Mouse (Mus musculus): ENCODE measurements at regions not wholly inside any gene's neighbourhood (a gene's known extent, or its start where the extent isn't known, plus 50 kb on each side); places are given as distances from the start of the nearest gene placed in this dataset.

DNA sequence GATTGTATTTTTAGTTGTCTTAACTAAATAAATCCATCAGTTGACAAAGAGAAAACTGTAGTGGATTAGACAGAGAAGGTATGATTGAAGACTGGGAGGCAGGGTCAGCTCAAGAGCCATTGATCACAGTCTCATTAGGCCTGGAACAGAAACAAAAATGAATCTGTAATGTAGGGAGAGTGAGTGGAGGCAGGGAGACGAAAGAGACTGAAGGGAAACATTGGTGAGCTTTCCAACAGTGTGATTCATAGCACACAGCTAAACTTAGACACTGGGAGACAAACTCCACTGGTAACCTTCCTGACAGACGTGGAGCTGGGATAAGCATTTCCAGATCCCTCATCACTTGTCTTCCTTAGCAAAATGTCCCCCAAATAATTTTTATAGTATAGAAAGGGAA lies 372.1 kb upstream of the Fam92a start:
- H3K4me2 ChIP-seq, result no peak overlapping the region
- no peak overlapping the region for H3K9ac ChIP-seq (ENCODE audit: low read depth, low read length)
- ATAC-seq (replicated peaks; ENCODE audit: insufficient number of reproducible peaks, low FRiP score, low TSS enrichment), result no peak
- no peaks in the 10 kb centered on the region for H3K27me3 ChIP-seq (ENCODE audit: control insufficient read depth, insufficient read depth, low read length)
- H3K4me3 ChIP-seq (ENCODE audit: low read depth, low read length), result no peak overlapping the region
- H3K9me3 ChIP-seq (replicated peaks; ENCODE audit: control insufficient read depth, low read length), result no peaks in the 10 kb centered on the region
- H3K27ac ChIP-seq (ENCODE audit: low read depth, low read length), result no peak overlapping the region
- H3K4me1 ChIP-seq (ENCODE audit: control insufficient read depth, insufficient read depth, low read length), result no peaks in the 10 kb centered on the region
- no peaks in the 10 kb centered on the region for H3K36me3 ChIP-seq (ENCODE audit: control insufficient read depth, insufficient read depth, low read length)
- WGBS (ENCODE audit: insufficient replicate concordance), result 36% methylated on average over 2 of the region's 2 CpGs

- Histone ChIP-seq H3K27ac (ENCODE audit: low read depth, low read length) (no peak overlapping the region), H3K27me3 (ENCODE audit: control insufficient read depth, insufficient read depth, low read length) (no peaks in the 10 kb centered on the region), H3K4me1 (ENCODE audit: control insufficient read depth, insufficient read depth, low read length) (no peaks in the 10 kb centered on the region), H3K4me2 (no peak overlapping the region), H3K4me3 (ENCODE audit: low read depth, low read length) (no peak overlapping the region), H3K36me3 (ENCODE audit: control insufficient read depth, insufficient read depth, low read length) (no peaks in the 10 kb centered on the region), H3K9me3 (replicated peaks; ENCODE audit: control insufficient read depth, low read length) (no peaks in the 10 kb centered on the region), H3K9ac (ENCODE audit: low read depth, low read length) (no peak overlapping the region)
- WGBS (ENCODE audit: insufficient replicate concordance), result 87% methylated on average over 1 of the region's 1 CpGs
- no peak for ATAC-seq (replicated peaks; ENCODE audit: insufficient number of reproducible peaks, low FRiP score, low TSS enrichment)
Measured at GRCm38 (mm10) chr4:12541508-12541907, 369.7 kb upstream of the Fam92a start.

GRCm38 (mm10) chr4:12539184-12539791 lies 367.5 kb upstream of the Fam92a start:
- ATAC-seq (replicated peaks; ENCODE audit: insufficient number of reproducible peaks, low FRiP score, low TSS enrichment), result no peak
- no peak overlapping the region for H3K9ac ChIP-seq (ENCODE audit: low read depth, low read length)
- no peaks in the 10 kb centered on the region for H3K27me3 ChIP-seq (ENCODE audit: control insufficient read depth, insufficient read depth, low read length)
- no peaks in the 10 kb centered on the region for H3K36me3 ChIP-seq (ENCODE audit: control insufficient read depth, insufficient read depth, low read length)
- no peaks in the 10 kb centered on the region for H3K4me1 ChIP-seq (ENCODE audit: control insufficient read depth, insufficient read depth, low read length)
- peak overlapping the region; percentile 46; the same call in 1 of the 2 replicates for H3K4me2 ChIP-seq
- 40% methylated on average over 4 of the region's 4 CpGs for whole genome bisulfite sequencing (ENCODE audit: insufficient replicate concordance)
- no peak overlapping the region for H3K4me3 ChIP-seq (ENCODE audit: low read depth, low read length)
- no peak overlapping the region for H3K27ac ChIP-seq (ENCODE audit: low read depth, low read length)
- H3K9me3 ChIP-seq (replicated peaks; ENCODE audit: control insufficient read depth, low read length), result no peaks in the 10 kb centered on the region

GRCm38 (mm10) chr4:12538694-12539121 lies 366.9 kb upstream of the Fam92a start:
- Histone ChIP-seq H3K4me3 (ENCODE audit: low read depth, low read length) (no peak overlapping the region), H3K9me3 (replicated peaks; ENCODE audit: control insufficient read depth, low read length) (no peaks in the 10 kb centered on the region), H3K27ac (ENCODE audit: low read depth, low read length) (no peak overlapping the region), H3K4me2 (peak overlapping the region; percentile 46), H3K27me3 (ENCODE audit: control insufficient read depth, insufficient read depth, low read length) (no peaks in the 10 kb centered on the region), H3K4me1 (ENCODE audit: control insufficient read depth, insufficient read depth, low read length) (no peaks in the 10 kb centered on the region), H3K36me3 (ENCODE audit: control insufficient read depth, insufficient read depth, low read length) (no peaks in the 10 kb centered on the region), H3K9ac (ENCODE audit: low read depth, low read length) (no peak overlapping the region)
- no peak for ATAC-seq (replicated peaks; ENCODE audit: insufficient number of reproducible peaks, low FRiP score, low TSS enrichment)
- 17% methylated on average over 4 of the region's 4 CpGs for WGBS (ENCODE audit: insufficient replicate concordance)

GRCm38 (mm10) chr4:12538043-12538442 lies 366.2 kb upstream of the Fam92a start:
- Histone ChIP-seq H3K9me3 (replicated peaks; ENCODE audit: control insufficient read depth, low read length) (no peaks in the 10 kb centered on the region), H3K4me3 (ENCODE audit: low read depth, low read length) (no peak overlapping the region), H3K4me2 (no peak overlapping the region), H3K4me1 (ENCODE audit: control insufficient read depth, insufficient read depth, low read length) (no peaks in the 10 kb centered on the region), H3K27me3 (ENCODE audit: control insufficient read depth, insufficient read depth, low read length) (no peaks in the 10 kb centered on the region), H3K36me3 (ENCODE audit: control insufficient read depth, insufficient read depth, low read length) (no peaks in the 10 kb centered on the region), H3K9ac (ENCODE audit: low read depth, low read length) (no peak overlapping the region), H3K27ac (ENCODE audit: low read depth, low read length) (no peak overlapping the region)
- 70% methylated on average over 5 of the region's 5 CpGs for whole genome bisulfite sequencing (ENCODE audit: insufficient replicate concordance)
- no peak for ATAC-seq (replicated peaks; ENCODE audit: insufficient number of reproducible peaks, low FRiP score, low TSS enrichment)

- H3K4me1 ChIP-seq (ENCODE audit: control insufficient read depth, insufficient read depth, low read length), result no peaks in the 10 kb centered on the region
- no peak overlapping the region for H3K27ac ChIP-seq (ENCODE audit: low read depth, low read length)
- no peaks in the 10 kb centered on the region for H3K36me3 ChIP-seq (ENCODE audit: control insufficient read depth, insufficient read depth, low read length)
- ATAC-seq (replicated peaks; ENCODE audit: insufficient number of reproducible peaks, low FRiP score, low TSS enrichment), result no peak
- WGBS (ENCODE audit: insufficient replicate concordance), result 52% methylated on average over 2 of the region's 2 CpGs
- no peak overlapping the region for H3K9ac ChIP-seq (ENCODE audit: low read depth, low read length)
- H3K4me2 ChIP-seq, result no peak overlapping the region
- H3K27me3 ChIP-seq (ENCODE audit: control insufficient read depth, insufficient read depth, low read length), result no peaks in the 10 kb centered on the region
- H3K9me3 ChIP-seq (replicated peaks; ENCODE audit: control insufficient read depth, low read length), result no peaks in the 10 kb centered on the region
- no peak overlapping the region for H3K4me3 ChIP-seq (ENCODE audit: low read depth, low read length)
Measured at GRCm38 (mm10) chr4:12534151-12534550, 362.3 kb upstream of the Fam92a start.

- no peak overlapping the region for H3K4me3 ChIP-seq (ENCODE audit: low read depth, low read length)
- no peak overlapping the region for H3K9ac ChIP-seq (ENCODE audit: low read depth, low read length)
- H3K27ac ChIP-seq (ENCODE audit: low read depth, low read length), result no peak overlapping the region
- no peaks in the 10 kb centered on the region for H3K4me1 ChIP-seq (ENCODE audit: control insufficient read depth, insufficient read depth, low read length)
- H3K36me3 ChIP-seq (ENCODE audit: control insufficient read depth, insufficient read depth, low read length), result no peaks in the 10 kb centered on the region
- no peaks in the 10 kb centered on the region for H3K9me3 ChIP-seq (replicated peaks; ENCODE audit: control insufficient read depth, low read length)
- H3K4me2 ChIP-seq, result no peak overlapping the region
- ATAC-seq (replicated peaks; ENCODE audit: insufficient number of reproducible peaks, low FRiP score, low TSS enrichment), result no peak
- WGBS (ENCODE audit: insufficient replicate concordance), result 60% methylated on average over 4 of the region's 4 CpGs
- no peaks in the 10 kb centered on the region for H3K27me3 ChIP-seq (ENCODE audit: control insufficient read depth, insufficient read depth, low read length)
Measured at GRCm38 (mm10) chr4:12532961-12533360, 361.1 kb upstream of the Fam92a start.

GRCm38 (mm10) chr4:12522358-12522757 lies 350.5 kb upstream of the Fam92a start:
- H3K9ac ChIP-seq (ENCODE audit: low read depth, low read length), result no peak overlapping the region
- ATAC-seq (replicated peaks; ENCODE audit: insufficient number of reproducible peaks, low FRiP score, low TSS enrichment), result no peak
- 55% methylated on average over 7 of the region's 7 CpGs for WGBS (ENCODE audit: insufficient replicate concordance)

DNA sequence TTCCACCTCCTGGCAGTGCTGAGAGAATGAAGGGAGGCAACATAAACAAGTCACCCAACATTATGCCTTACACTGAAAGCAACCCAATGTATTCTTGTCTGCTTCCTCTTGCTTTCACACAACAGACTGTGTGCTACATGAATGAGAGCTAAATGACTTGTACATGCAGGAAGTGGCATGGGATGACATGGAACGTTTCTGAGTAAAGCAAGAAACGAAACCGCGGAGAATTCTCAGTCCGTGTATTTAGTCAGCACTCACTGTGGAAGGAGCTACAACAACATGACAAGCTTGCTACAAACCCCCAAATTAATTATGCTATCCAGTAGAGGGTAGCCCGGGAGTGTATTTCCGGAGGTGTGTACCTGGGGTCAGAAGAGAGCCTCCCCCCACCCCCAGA lies 349.4 kb upstream of the Fam92a start:
- no peak for ATAC-seq (replicated peaks; ENCODE audit: insufficient number of reproducible peaks, low FRiP score, low TSS enrichment)
- H3K9me3 ChIP-seq (replicated peaks; ENCODE audit: control insufficient read depth, low read length), result no peaks in the 10 kb centered on the region
- H3K27ac ChIP-seq (ENCODE audit: low read depth, low read length), result no peak overlapping the region
- H3K27me3 ChIP-seq (ENCODE audit: control insufficient read depth, insufficient read depth, low read length), result no peaks in the 10 kb centered on the region
- H3K4me2 ChIP-seq, result no peak overlapping the region
- no peak overlapping the region for H3K4me3 ChIP-seq (ENCODE audit: low read depth, low read length)
- WGBS (ENCODE audit: insufficient replicate concordance), result 81% methylated on average over 7 of the region's 7 CpGs
- no peaks in the 10 kb centered on the region for H3K4me1 ChIP-seq (ENCODE audit: control insufficient read depth, insufficient read depth, low read length)
- H3K36me3 ChIP-seq (ENCODE audit: control insufficient read depth, insufficient read depth, low read length), result no peaks in the 10 kb centered on the region
- H3K9ac ChIP-seq (ENCODE audit: low read depth, low read length), result no peak overlapping the region

More at GRCm38 (mm10) chr4:12522358-12522757, 350.5 kb upstream of the Fam92a start:
- H3K27me3 ChIP-seq (ENCODE audit: control insufficient read depth, insufficient read depth, low read length), result no peaks in the 10 kb centered on the region
- H3K27ac ChIP-seq (ENCODE audit: low read depth, low read length), result no peak overlapping the region
- H3K9me3 ChIP-seq (replicated peaks; ENCODE audit: control insufficient read depth, low read length), result no peaks in the 10 kb centered on the region
- no peak overlapping the region for H3K4me2 ChIP-seq
- no peaks in the 10 kb centered on the region for H3K4me1 ChIP-seq (ENCODE audit: control insufficient read depth, insufficient read depth, low read length)
- no peaks in the 10 kb centered on the region for H3K36me3 ChIP-seq (ENCODE audit: control insufficient read depth, insufficient read depth, low read length)
- H3K4me3 ChIP-seq (ENCODE audit: low read depth, low read length), result no peak overlapping the region
